Mouse (Mus musculus) adrenal gland, adult 18-20 months (tissue): Measurements from ENCODE around the gene Lysmd1. TPM values are rescaled to one million over a fixed set of nuclear protein-coding genes. Genes with fewer than 3 reads are reported as not detected.

Experiments used
- DNase-seq, 2 experiments: peaks; one replicate each; pipeline ENCODE4 v3.0.0; 2021 to 2022; ENCODE audit warnings: low spot score in 2 of 2
- microRNA-seq, 2 experiments: library from miRNA; unstranded; fragments of <30 nt; microRNA quantifications; one replicate each; pipeline ENCODE4 v1.2.0; 2021; ENCODE audit warnings: borderline number of aligned reads in 2 of 2
- total RNA-seq, 2 experiments: library from RNA; stranded (reverse); gene quantifications; 1 replicate in 1 of 2; 2 replicates in 1 of 2; pipeline ENCODE4 v1.2.3; 2021

Lysmd1 gene
- total RNA-seq, 2 experiments from 2014 or later, result 6.6 to 7.8 TPM

DNA sequence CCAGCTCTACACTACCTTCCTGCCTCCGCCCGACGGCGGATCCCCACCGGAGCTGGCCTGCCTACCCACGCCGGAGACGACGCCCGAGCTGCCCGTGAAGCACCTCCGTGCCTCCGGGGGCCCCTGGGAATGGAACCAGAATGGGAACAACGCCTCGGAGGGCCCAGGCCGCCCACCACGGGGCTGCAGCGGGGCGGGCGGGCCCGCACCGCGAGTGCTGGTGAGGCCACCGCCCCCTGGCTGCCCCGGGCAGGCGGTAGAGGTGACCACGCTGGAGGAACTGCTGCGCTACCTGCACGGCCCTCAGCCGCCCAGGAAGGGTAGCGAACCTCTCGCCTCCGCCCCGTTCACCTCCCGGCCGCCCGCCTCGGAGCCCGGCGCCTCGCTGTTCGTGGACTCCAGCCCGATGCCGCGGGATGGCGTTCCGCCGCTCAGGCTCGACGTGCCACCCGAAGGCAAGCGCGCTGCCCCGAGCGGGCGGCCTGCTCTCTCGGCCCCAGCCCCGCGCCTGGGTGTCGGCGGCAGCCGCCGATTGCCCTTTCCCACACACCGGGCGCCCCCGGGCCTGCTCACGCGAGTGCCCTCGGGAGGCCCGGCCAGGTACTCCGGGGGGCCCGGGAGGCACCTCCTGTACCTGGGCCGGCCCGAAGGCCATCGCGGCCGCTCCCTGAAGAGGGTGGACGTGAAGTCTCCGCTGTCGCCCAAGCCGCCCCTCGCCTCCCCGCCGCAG is 38.8 kb downstream of the Lysmd1 start:
- no peak for DNase-seq

GRCm38 (mm10) chr3:95173256-95173949 is 39.5 kb downstream of the Lysmd1 start:
- peak; percentile 32 to 36 for DNase-seq

- peak; percentile 85 to 89 for DNase-seq
These were observed 40.2 kb downstream of the Lysmd1 start for GRCm38 (mm10) chr3:95174011-95174592.

DNA sequence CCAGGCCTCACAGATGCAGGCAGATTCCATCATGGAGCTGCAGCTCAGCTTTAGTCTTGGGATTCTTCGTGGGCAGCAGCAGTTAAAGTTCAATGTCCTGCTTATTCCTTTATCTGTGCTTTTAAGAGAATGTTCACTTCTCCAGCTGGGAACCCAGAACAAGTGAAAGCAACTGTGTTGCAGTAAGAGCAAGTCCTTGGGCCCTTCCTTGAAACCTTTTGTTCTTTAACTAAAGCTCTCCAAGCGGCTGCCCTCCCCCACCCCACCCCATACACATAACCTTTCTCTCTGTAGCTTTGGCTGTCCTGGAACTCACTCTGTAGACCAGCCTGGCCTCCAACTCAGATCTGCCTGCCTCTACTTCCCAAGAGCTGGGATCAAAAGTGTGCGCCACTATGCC is 42.6 kb downstream of the Lysmd1 start:
- DNase-seq, result no peak

DNA sequence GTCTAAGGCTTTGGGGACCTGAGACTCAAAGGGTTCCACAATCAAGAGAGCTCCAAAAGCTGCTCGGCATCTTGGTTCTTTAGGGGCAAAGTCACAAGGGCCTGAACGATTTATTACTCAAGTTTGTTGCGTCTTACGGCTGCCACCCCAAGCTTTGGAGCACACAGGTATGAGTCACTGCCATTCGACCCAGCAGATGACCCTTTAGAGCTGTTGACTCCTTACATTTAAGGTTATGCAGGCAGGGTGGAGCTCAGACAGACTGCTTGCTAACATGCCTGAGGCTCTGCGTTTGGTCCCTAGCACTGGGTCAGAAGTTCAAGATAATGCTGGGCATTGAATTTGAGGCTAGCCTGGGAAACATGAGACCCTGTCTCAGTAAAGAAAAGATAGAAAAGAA is 43.7 kb downstream of the Lysmd1 start:
- DNase-seq, result no peak

DNA sequence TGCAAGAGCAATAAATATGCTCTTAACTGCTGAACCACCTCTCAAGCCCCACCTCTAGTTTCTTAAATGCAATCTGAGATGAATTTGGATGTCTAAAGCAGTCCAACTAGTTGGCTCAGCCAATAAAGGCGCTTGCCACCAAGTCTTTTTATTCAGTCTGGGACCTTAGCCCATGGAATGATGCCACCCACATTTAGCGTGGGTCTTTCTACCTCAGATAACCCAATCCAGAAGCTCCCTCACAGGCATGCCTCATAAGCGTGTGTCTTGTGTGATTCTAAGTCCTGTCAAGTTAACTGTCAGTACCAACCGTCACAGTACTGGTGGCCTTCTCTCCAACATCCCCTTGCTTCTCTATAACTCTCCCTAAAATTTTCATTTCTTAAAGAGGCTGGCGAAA is 45.1 kb downstream of the Lysmd1 start:
- DNase-seq, result no peak

- DNase-seq, result no peak
These were observed 46.0 kb downstream of the Lysmd1 start for GRCm38 (mm10) chr3:95179890-95180289.

DNA sequence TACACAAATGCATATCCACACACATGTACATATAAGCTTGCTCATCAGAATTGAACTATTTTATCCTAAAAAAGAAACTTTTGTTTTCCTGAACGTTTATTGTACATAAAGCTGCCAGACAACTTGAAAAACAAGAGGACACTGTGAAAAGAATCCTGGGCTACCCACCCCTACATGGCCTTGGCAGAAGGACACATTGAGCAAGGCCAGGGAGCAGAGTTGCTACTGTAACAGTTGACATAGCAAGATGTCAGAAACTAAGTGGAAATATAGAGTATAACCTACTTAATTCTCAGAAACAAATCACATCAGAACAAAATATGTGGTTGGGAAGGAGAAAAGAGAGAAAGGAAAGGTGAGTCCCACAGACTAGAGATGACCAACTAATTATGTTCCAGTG is 48.0 kb downstream of the Lysmd1 start:
- no peak for DNase-seq

DNA sequence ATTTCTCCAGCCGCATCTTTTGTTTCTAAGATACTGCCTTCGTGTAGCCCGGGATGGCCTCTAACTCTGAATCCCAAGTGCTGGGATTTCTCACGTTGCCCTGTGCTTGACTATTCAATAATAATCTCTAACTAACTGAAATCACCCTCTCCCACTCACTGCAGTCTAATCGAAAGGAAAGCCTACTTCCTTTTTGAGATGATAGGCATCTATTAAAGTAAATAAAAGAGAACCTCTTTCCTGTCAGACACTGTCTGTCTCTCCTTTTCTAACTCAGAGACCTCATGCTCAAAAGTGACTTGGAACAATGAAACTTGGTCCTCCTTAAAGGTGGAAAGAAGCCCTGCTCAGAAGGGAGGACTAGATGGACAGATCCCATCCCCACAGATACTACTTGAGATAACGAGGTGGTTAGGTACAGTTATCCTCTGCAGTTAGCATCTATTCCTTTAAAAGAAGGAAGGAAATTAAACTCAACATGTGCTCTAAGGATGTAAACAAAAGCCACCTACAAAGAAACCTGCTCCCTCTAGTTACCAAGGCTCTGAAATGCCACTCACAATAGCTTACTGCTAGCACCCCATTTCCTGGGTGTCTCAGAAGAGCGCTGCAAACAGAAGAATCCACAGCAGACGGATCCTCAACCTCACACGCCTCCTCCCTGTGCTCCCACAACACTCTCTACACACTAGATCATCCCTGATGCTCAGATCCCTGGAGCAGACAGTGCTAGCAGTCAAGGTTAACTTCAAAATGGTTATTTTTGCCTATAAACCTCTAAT is 51.1 kb downstream of the Lysmd1 start:
- no peak for DNase-seq

- no peak for DNase-seq
These were observed 52.2 kb downstream of the Lysmd1 start for GRCm38 (mm10) chr3:95186100-95186499.

DNA sequence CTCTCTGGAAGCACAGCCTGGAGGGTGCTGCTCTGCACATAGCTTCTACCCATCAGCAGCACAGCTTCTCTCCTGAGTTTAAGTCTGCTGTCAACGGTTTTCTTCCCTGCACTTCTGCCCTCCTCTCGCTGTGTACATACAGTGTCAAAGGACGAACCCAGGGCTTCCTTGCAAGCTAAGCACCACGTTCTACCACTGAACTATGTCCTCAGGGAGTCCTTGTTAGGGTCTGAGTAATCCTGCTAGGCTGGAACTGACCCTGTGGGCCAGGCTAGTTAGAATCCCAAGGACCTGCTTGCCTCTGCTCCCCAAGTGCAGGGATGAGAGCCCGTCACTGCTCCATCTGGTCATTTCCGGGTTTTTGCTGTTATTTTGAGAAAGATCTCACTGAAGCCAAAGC is 53.0 kb downstream of the Lysmd1 start:
- no peak for DNase-seq

Small RNA genes lying within 50 kb of the gene (microRNA-seq; reads per million reads assigned to microRNA genes)
- 0 reads per million in 2 experiments for gene Mir8099-1

Other genes starting within 250 kb of the Lysmd1 start
- 100 to 1,000 TPM; 276 to 293 TPM for gene Psmb4, start 247.1 kb upstream of the Lysmd1 start, total RNA-seq
- gene Selenbp1, start 201.0 kb upstream of the Lysmd1 start, total RNA-seq, result 10 to 100 TPM; 58.8 to 64.6 TPM
- 10 to 100 TPM; 13.4 to 20.4 TPM for gene Rfx5, start 180.0 kb upstream of the Lysmd1 start, total RNA-seq
- 10 to 100 TPM; 62.9 to 65.3 TPM for gene Pi4kb, start 159.4 kb upstream of the Lysmd1 start, total RNA-seq
- 10 to 100 TPM; 22.7 to 26.1 TPM for gene Zfp687, start 118.6 kb upstream of the Lysmd1 start, total RNA-seq
- 100 to 1,000 TPM; 267 to 274 TPM for gene Psmd4, start 91.5 kb upstream of the Lysmd1 start, total RNA-seq
- gene Pip5k1a, start 27.2 kb upstream of the Lysmd1 start, total RNA-seq, result 10 to 100 TPM; 50.9 to 55.4 TPM
- 10 to 100 TPM; 45.8 to 59.5 TPM for gene Vps72, start 23.1 kb upstream of the Lysmd1 start, total RNA-seq
- gene Tmod4, start 9.6 kb upstream of the Lysmd1 start, total RNA-seq, result 1 to 10 TPM in 1 of 2 experiments, not detected in 1; 1.2 TPM
- gene Scnm1, start 77 bp upstream of the Lysmd1 start, total RNA-seq, result 10 to 100 TPM; 25.6 to 33.4 TPM
- gene Tnfaip8l2, start 8.3 kb downstream of the Lysmd1 start, total RNA-seq, result 1 to 10 TPM; 3.0 to 4.5 TPM
- gene Sema6c, start 26.4 kb downstream of the Lysmd1 start, total RNA-seq, result 1 to 10 TPM; 1.6 to 2.5 TPM
- gene Gabpb2, start 83.8 kb downstream of the Lysmd1 start, total RNA-seq, result 10 to 100 TPM; 21.4 to 22.1 TPM
- gene Cdc42se1, start 94.6 kb downstream of the Lysmd1 start, total RNA-seq, result 10 to 100 TPM; 62.8 to 75.0 TPM
- 1 to 10 TPM; 5.9 to 6.2 TPM for gene Mllt11, start 98.1 kb downstream of the Lysmd1 start, total RNA-seq
- under 1 TPM; 0.17 to 0.26 TPM for gene Gm128, start 107.5 kb downstream of the Lysmd1 start, total RNA-seq
- not detected for gene Bnipl, start 117.1 kb downstream of the Lysmd1 start, total RNA-seq
- gene Mindy1, start 147.3 kb downstream of the Lysmd1 start, total RNA-seq, result 100 to 1,000 TPM in 1 of 2 experiments, 10 to 100 TPM in 1; 75.5 to 124 TPM
- gene Prune1, start 148.0 kb downstream of the Lysmd1 start, total RNA-seq, result 10 to 100 TPM; 20.1 to 21.9 TPM
- gene Anxa9, start 173.1 kb downstream of the Lysmd1 start, total RNA-seq, result 1 to 10 TPM; 1.4 to 1.7 TPM
- 100 to 1,000 TPM; 191 to 231 TPM for gene Cers2, start 180.7 kb downstream of the Lysmd1 start, total RNA-seq
- gene Setdb1, start 223.1 kb downstream of the Lysmd1 start, total RNA-seq, result 10 to 100 TPM; 20.0 to 25.2 TPM